Mouse (Mus musculus) kidney, adult 11 months (tissue): ENCODE measurements around the gene Cuta.
"Not testable (repeated sequence)": the region's sequence is repeated elsewhere in the genome, so short reads cannot be mapped to it uniquely, and the experiment has no call there.

Experiments
- DNase-seq: peaks from one replicate; pipeline ENCODE4 v3.0.0; 2022

Gene Cuta

DNA sequence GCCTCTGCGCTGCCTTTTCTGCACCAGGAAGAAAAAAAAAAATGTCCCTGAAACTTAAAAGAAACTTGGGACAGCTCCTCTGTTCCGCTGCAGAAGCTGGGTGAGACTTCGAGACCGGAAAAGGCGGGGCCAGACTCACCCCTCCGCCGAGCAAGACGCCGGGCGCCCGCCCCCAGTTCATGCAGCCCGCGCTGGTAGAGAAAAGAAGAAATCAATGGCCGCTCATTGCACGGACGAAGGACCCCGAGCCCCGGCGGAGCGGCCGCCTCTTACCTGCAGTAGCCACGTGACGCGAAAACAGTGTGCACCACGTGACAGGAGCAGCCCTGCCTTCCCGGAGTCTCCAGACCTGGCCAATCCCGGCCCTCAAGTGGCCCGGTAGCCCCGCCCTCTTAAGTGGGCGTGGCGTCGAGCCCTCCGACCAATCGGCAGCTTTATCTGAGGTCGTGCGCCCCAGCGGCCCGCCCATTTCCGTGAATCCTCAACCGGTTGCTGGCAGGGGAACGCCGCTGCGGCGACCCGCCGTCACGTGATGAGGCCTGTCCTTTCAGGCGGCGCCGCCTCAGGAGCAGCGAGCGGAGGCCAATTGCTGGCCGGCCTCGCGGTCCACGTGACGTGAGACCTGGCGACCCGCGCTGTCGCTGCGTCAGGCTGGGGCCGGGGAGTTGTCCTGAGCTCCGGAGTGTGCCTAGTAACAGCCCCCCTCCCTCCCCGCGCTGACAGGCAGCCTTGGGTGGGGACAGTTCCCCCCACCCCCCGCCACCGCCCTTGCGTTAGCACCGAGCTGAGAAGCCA is at the start of gene Cuta:
Gene Cuta (minus strand): TSS at position 392 of the 795 bp plus-strand sequence.
- peak; percentile 100 for DNase-seq

DNA sequence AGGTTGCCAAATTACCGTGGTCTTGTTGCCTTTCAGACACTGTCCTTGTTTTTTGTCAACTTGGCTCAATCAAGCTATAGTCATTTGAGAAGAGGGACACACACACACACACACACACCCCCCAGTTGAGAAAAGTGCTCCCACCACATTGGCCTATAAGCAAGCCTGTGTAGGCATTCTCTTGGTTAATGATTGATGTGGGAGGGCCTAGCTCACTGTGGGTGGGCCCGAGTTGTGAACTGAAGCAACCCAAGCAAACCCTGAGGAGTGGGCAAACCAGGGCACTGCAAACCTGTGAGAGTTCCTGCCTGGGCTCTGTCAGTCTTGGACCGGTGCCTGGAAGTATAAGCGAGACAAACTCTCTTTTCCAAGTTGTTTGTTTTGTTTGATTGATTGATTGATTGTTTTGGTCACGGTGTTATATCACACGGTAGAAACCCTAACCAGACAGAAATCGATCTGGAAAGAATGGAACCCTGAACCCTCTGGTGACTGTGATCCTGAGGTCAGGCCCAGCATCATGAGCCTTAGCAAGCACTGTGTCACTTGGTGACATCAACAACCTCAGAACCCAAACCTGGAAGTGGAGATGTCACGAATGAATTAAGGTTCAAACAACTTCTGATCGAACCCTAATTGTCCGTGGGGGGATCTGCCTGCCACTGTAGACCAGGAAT is 46.3 kb upstream of the Cuta start:
- DNase-seq: no peak

DNA sequence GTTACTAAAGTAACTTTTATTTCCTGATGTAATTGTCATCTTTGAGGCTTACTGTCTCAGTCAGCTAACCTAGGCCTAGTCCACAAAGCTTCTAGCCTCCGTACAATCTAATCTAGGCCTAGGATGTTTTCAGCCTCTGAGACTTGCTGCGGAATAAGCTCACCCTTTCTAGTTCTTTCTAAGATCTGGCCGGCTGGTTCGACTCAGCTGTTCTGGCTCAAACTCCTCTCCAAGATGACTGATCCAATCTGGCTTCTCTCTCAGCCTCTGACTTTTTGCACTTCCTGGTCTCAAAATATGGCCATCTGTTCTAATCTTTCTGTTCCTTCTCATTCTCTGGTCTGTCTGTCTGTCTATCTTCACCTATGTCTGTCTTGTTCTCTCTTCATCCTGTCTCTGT is 44.0 kb upstream of the Cuta start:
- DNase-seq: no peak

- no peak for DNase-seq
Measured at GRCm38 (mm10) chr17:26981050-26981449, 41.7 kb upstream of the Cuta start.

DNA sequence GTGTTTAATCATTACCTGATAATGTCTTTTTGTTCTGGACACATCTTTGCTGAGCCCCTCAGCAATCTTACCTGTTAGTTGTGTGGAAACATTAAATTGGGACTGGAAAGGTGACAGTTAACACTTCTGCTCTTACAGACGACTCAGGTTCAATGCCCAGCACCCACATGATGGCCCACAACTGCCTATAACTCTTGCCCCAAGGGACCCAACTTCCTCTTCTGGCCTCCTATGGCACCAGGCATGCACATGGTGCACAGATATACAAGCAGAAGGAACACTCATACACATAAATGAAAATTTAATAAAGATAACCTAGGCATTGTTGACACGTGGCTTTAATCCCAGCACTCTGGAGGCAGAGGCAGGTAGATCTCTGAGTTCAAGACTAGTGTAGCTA is 40.1 kb upstream of the Cuta start:
- DNase-seq: no peak

DNA sequence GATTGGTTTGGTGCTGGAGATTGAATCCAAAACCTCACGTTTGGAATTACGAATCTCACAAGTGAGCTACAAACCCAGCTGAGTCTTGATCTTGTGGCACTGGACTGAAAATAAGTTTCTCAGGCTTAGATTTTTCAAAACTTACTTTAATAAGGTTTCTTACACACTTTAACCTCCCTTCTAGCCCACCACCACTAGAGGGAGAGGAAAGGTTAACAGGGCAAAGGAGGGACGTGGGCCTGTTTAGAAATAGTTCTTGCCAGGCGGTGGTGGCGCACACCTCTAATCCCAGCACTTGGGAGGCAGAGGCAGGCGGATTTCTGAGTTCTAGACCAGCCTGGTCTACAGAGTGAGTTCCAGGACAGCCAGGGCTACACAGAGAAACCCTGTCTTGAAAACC is 38.0 kb upstream of the Cuta start:
- not testable (repeated sequence) for DNase-seq

DNA sequence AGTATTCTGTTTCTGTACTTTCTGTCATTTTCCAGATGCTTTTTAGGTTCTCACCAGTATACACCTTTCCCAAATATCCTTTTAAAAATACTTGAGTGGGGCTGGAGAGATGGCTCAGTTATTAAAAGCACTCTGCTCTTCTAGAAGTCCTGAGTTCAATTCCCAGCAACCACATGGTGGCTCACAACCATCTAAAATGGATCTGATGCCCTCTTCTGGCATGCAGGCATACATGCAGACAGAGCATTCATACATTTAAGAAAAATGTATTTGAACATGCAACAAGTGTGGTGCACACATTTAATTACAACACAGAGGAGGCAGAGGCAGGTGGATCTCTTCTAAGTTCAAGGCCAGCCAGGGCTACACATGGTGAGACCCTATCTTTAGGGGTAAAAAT is 36.0 kb upstream of the Cuta start:
- no peak for DNase-seq

GRCm38 (mm10) chr17:26974547-26974946 is 35.2 kb upstream of the Cuta start:
- DNase-seq: no peak

- peak; percentile 95 for DNase-seq
Measured at GRCm38 (mm10) chr17:26972703-26973574, 33.6 kb upstream of the Cuta start, which contains the start of gene Zbtb9. Zbtb9 (plus strand) TSS chr17:26973167.

DNA sequence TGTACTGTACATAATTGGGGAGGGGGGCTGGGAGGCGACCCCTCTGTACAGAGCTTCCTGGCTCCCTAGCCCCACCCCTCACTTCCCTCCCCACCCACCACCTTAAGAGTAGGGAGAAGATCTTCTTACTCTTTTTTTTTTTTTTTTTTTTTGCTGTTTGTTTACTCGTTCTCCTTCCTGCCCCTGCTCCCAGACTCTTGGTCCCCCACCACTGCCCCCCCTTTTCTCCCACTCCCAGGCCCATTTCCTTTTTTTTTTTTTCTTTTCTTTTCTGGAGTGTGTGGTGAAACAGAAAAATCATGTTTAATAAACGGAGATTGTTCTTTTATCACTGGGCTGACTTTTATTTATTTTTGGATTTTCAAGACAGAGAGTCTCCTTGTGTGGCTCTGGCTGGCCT is 32.7 kb upstream of the Cuta start:
- no peak for DNase-seq

DNA sequence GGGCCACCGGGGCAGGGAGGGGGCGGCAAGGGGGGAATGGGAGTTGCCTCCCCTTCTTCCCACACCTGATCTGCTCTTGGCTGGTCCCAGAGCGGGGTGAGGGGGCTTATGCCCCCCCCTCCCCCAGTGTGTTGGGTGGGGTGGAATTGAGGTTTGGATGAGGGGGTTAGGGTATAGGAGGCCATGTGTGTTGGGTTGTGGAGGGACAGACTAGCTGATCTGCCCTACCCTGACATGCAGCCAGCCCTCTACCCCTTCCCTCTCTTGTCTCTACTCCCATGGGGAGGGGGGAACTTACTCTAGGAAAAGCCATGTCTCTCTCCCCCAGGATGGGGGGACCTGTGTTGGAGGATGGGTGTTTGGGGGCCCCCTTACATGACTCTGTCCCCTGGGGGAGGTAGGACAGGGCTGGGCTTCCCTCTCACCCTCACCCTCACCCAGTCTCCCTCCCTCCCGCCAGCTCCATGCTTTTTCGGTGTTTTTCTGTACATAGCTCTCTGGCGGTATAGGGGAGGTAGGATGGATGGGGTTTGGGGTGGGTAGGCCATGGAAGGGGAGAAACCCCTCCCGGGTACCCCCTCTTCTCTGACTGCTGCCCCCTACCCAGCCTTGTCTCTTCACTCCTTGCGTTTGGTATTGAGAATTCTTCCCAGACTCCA is 32.0 kb upstream of the Cuta start:
- no peak for DNase-seq

DNA sequence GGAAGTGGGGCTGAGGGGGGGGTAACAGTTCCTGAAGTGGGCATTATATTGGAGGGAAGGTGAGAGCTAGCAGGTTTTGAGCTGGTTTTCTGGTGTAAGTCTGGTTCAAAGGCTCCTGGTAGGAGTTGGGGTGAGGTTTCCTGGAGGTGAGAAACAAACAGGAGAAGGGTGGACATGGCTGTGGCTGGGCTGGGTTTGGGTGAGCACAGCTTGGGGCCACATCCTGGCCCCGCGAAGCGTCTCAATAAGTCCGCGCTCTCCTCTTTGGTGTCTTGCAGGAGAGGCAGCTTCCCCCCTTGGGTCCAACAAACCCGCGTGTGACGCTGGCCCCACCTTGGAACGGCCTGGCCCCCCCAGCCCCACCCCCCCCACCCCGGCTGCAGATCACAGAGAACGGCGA is 30.9 kb upstream of the Cuta start:
- DNase-seq: no peak

GRCm38 (mm10) chr17:26969257-26969656 is 29.9 kb upstream of the Cuta start:
- DNase-seq: no peak

- no peak for DNase-seq
Measured at GRCm38 (mm10) chr17:26968200-26968611, 28.8 kb upstream of the Cuta start.

- DNase-seq: no peak
Measured at GRCm38 (mm10) chr17:26967477-26967876, 28.1 kb upstream of the Cuta start.

DNA sequence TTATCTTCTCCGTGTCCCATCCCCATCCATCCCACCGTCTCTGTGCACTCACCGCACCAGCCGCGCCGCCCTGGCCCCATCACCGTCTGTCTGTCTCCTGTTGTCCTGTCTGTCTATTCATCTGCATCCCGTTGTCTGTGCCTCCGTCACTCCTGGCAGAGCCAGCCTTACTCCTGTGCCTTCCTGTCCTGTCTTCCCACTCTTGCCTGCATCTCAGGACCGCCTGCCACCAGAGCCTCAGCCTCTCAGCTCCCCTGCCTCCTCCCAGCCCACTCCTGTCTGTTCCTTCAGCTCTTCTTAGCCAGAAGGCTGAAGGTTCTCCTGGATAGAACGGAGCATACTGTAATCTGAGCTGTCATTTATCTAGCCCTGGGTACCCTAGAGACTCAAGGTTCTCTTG is 27.6 kb upstream of the Cuta start:
- no peak for DNase-seq

DNA sequence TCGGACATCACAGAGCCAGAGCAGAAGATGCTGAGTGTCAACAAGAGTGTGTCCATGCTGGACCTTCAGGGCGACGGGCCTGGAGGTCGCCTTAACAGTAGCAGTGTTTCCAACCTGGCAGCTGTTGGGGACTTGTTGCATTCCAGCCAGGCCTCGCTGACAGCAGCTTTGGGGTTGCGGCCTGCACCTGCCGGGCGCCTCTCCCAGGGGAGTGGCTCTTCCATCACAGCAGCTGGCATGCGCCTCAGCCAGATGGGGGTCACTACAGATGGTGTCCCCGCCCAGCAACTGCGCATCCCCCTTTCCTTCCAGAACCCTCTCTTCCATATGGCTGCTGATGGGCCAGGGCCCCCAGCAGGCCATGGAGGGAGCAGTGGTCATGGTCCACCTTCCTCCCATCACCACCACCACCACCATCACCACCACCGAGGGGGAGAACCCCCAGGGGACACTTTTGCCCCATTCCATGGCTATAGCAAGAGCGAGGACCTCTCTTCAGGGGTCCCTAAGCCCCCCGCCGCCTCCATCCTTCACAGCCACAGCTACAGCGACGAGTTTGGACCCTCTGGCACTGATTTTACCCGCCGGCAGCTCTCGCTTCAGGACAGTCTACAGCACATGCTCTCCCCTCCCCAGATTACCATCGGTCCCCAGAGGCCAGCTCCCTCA is 22.3 kb upstream of the Cuta start:
- DNase-seq: no peak

- no peak for DNase-seq
Measured at GRCm38 (mm10) chr17:26959815-26960214, 20.4 kb upstream of the Cuta start.

GRCm38 (mm10) chr17:26958880-26959279 is 19.5 kb upstream of the Cuta start:
- no peak for DNase-seq

DNA sequence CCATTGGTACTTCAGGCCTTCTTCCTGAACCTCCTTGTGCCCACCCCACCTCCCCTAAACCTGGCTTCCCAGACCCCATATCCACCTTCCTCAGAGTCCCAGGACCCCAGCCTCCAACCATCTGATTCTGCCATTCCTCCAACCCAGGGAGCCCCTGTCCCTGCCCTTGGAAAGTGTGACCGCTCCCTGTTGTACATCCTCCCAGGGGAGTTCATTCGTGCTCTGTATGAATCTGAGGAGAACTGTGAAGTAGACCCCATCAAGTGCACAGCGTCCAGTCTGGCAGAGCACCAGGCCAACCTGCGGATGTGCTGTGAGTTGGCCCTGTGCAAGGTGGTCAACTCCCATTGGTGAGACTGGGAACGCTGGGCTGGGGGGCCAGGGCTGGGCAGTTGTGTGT is 18.5 kb upstream of the Cuta start:
- no peak for DNase-seq

- no peak for DNase-seq
Measured at GRCm38 (mm10) chr17:26956895-26957294, 17.5 kb upstream of the Cuta start.

GRCm38 (mm10) chr17:26956309-26956708 is 16.9 kb upstream of the Cuta start:
- no peak for DNase-seq
